Mouse (Mus musculus): ENCODE results near the gene Rpain.
A peak's percentile ranks its signal among the peaks of the same experiment; 100 is the strongest.

Gene Rpain

GRCm38 (mm10) chr11:71001167-71001566 lies 31.2 kb downstream of the Rpain start:
- no peak for DNase-seq (ENCODE audit: low spot score in 2 of 2)

- no peak for DNase-seq (ENCODE audit: low spot score in 2 of 2)
These were observed 33.8 kb downstream of the Rpain start for GRCm38 (mm10) chr11:71003611-71004315.

- DNase-seq (ENCODE audit: low spot score in 2 of 2): peak; percentile 91 to 98
These were observed 34.3 kb downstream of the Rpain start, which contains the start of gene Dhx33 for GRCm38 (mm10) chr11:71004316-71004773. Gene Dhx33, minus strand, starts transcription at chr11:71004437.

DNA sequence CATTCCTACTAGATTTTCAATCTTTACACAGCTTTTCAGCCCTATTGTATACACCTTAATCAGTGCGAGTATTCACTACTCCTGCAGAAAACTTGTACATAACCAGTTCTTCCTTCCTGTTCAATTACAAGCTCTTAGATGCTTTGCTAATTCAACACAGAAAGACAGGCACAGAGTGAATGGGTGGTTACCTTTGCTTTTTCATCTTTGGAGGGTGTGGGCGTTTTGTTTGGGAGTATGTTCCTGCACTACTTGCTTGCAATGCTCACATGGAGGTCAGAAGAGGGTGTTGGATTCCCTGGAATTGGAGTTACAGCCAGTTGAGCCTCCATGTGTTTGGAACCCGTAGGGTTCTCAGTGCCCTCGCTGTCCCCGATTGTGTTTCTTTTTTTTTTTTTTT lies 35.0 kb downstream of the Rpain start:
- no peak for DNase-seq (ENCODE audit: low spot score in 2 of 2)

DNA sequence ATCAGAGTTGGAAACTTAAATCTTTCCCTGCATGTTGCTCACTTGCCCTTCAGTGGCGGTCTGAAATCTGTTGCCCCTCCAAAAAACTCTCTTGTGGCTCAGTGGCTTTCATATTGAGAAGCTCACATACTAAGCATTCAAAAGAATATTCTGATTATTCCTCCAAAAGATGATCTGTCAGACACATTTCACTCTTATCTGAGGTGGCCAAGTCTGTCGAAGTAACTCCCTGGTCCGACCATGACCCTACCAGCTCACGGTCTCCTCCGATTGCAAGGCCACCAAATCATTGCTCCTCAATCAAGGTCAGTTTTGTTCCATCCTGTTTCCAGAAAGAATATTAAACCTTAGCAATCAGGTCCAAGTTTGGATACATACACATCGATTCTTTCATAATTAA lies 37.0 kb downstream of the Rpain start:
- no peak for DNase-seq (ENCODE audit: low spot score in 2 of 2)

- DNase-seq (ENCODE audit: low spot score in 2 of 2): no peak
These were observed 37.8 kb downstream of the Rpain start for GRCm38 (mm10) chr11:71007831-71008230.

DNA sequence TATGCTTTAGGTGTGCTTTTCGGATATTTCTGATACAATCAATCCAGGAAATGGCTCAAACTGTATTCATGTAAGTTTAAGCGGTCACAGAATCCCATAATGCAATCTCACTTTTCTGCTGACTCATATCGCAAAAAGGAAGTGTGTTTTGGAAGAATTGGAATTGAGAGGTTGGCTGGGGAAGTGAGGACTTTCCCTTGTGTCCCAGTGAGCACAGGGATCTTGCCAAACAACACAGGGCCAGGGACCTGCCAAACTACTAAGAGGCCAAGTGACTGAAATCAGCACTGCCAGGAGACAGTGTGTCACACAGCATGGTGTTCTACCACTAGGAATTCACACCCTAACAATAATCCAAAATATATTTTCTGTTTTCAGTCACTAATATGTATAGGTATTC lies 38.3 kb downstream of the Rpain start:
- DNase-seq (ENCODE audit: low spot score in 2 of 2): no peak

DNA sequence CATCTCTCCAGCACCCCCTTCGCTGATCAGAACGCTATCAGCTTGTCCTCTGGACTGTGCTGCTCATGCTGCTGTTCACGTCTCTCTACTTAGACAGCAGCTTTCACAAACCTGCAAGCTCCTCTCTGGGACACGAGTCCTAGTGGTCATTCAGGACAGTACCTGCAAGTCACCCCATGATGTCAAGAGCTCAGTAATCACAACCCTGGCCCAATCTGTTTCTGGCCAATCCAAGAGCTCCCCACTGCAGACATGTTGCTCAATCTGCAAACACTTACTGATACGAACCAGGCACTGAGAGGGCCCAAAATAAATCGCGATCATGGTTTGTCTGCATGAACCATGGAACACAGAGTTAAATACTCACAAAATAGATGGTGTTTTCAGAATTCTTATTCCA lies 42.7 kb downstream of the Rpain start:
- no peak for DNase-seq (ENCODE audit: low spot score in 2 of 2)

GRCm38 (mm10) chr11:71017051-71017450 lies 47.0 kb downstream of the Rpain start:
- no peak for DNase-seq (ENCODE audit: low spot score in 2 of 2)

GRCm38 (mm10) chr11:71018416-71019200 lies 48.6 kb downstream of the Rpain start:
- no peak for DNase-seq (ENCODE audit: low spot score in 2 of 2)

GRCm38 (mm10) chr11:71019201-71020068 lies 49.4 kb downstream of the Rpain start, which contains the start of the genes Mis12 and Derl2:
Gene Mis12, plus strand, starts transcription at chr11:71019611.
Gene Derl2, minus strand, starts transcription at chr11:71019841.
- DNase-seq (ENCODE audit: low spot score in 2 of 2): peak; percentile 100

Measured in left cerebral cortex, adult 9 months (tissue).